Mouse (Mus musculus) intestine, postnatal 0 days (tissue): ENCODE measurements around the gene Eogt. TPM values are rescaled to one million over a fixed set of nuclear protein-coding genes. Genes with fewer than 3 reads are reported as not detected.
A peak's percentile ranks its signal among the peaks of the same experiment; 100 is the strongest.

ENCODE experiments used
- ATAC-seq: fragments of 200-750 bp; cut with Nextera tagmentation; 2 replicates; pipeline ENCODE4 v1.8.0; 2017; ENCODE audit warnings: mild to moderate bottlenecking, moderate TSS enrichment, moderate library complexity
- H3K27ac ChIP-seq: fragments of 300-500 bp; sonication (generic); 2 replicates; pipeline ENCODE4 v1.5.1; 2014; ENCODE audit warnings: mild to moderate bottlenecking, low read depth, low read length, moderate library complexity
- H3K27me3 ChIP-seq: fragments of 300-500 bp; sonication (generic); replicated peaks from 2 replicates; pipeline ENCODE4 v1.6.1; 2014; ENCODE audit warnings: low read length, mixed read lengths; ENCODE audit not compliant: control insufficient read depth, insufficient read depth
- H3K36me3 ChIP-seq: fragments of 300-500 bp; sonication (generic); 2 replicates; pipeline ENCODE4 v1.6.1; 2014; ENCODE audit warnings: mild to moderate bottlenecking, moderate library complexity; ENCODE audit not compliant: control insufficient read depth, insufficient read depth
- H3K4me1 ChIP-seq: fragments of 300-500 bp; sonication (generic); replicated peaks from 2 replicates; pipeline ENCODE4 v1.6.1; 2014; ENCODE audit warnings: antibody characterized with exemption, low read length, mixed read lengths; ENCODE audit not compliant: control insufficient read depth, insufficient read depth
- H3K4me2 ChIP-seq: fragments of 300-500 bp; sonication (generic); replicated peaks from 2 replicates; pipeline ENCODE4 v1.6.1; 2014; ENCODE audit warnings: low read depth, mild to moderate bottlenecking, moderate library complexity
- H3K4me3 ChIP-seq: fragments of 300-500 bp; sonication (generic); 2 replicates; pipeline ENCODE4 v1.5.1; 2014; ENCODE audit warnings: low read depth, low read length
- H3K9ac ChIP-seq: fragments of 300-500 bp; sonication (generic); 2 replicates; pipeline ENCODE4 v1.6.1; 2014; ENCODE audit warnings: mild to moderate bottlenecking, low read depth, low read length
- H3K9me3 ChIP-seq: fragments of 300-500 bp; sonication (generic); 2 replicates; pipeline ENCODE4 v1.6.1; 2016; ENCODE audit warnings: mixed run types; ENCODE audit not compliant: control insufficient read depth
- CTCF ChIP-seq: sonication (generic); IDR thresholded peaks from 2 replicates; pipeline ENCODE4 v1.5.1; 2016; ENCODE audit warnings: low read depth, mild to moderate bottlenecking, control low read depth, antibody characterized with exemption, moderate library complexity
- WGBS: fragments of 180-500 bp; shearing (Covaris S2); extraction: QIAGEN DNeasy Blood & Tissue Kit; methylation state at CpG from one replicate; pipeline ENCODE4 v1.1.7; 2014; 5-methylcytosine and 5-hydroxymethylcytosine counted together
- polyA plus RNA-seq: library from polyadenylated mRNA; unstranded; fragments of >200 nt; fragmentation: Nextera tagmentation; extraction: Ambion mirVana; gene quantifications from 2 replicates; pipeline ENCODE4 v1.2.1, GENCODE M21; 2015

Eogt gene
- 4.3 and 4.5 TPM in 2 replicates for polyA plus RNA-seq

GRCm38 (mm10) chr6:97148383-97149251 is at the start of gene Eogt:
Gene Eogt, minus strand, starts transcription at chr6:97149182.
- peak; percentile 80 for TF ChIP-seq CTCF
- Histone ChIP-seq H3K9ac (peak within 1 kb of the TSS; percentile 80), H3K4me3 (peak within 1 kb of the TSS; percentile 65), H3K27ac (peak within 1 kb of the TSS; percentile 86), H3K4me1 (peaks cover 3% of the 10 kb centered on the region), H3K4me2 (peak within 1 kb of the TSS; percentile 95), H3K36me3 (peaks cover 6% of the 10 kb centered on the region), H3K27me3 (no peaks in the 10 kb centered on the region), H3K9me3 (no peaks in the 10 kb centered on the region)
- under 1% methylated on average over 45 of the region's 56 CpGs for WGBS
- peak; percentile 85 for ATAC-seq

DNA sequence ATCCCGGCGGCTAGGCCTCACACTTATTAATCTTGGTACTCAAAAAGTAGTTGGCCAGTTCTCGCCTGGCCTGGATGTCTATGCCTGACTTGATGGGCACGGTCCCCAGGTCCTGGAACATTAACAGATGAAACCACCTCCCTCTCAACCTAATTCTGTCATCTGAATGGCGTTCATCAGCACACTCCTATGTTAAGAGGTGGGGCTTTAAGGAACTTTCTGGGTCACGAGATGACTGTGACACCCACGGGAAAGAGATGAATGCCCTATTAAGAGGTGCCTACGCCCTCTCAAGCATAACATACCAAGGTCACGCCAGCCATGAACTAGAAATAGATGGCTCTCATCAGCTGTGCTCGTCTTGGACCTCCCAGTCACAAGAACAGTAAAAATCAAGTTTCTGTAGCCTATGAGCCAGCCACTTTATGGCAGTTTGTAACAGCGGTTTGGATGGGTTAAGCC is 30.4 kb upstream of the Eogt start:
- Histone ChIP-seq H3K36me3 (peaks cover 9% of the 10 kb centered on the region; the same call in 1 of the 2 replicates), H3K27me3 (no peaks in the 10 kb centered on the region), H3K4me3 (peak overlapping the region; percentile 76), H3K27ac (peak overlapping the region; percentile 92), H3K4me1 (peaks cover 3% of the 10 kb centered on the region; the same call in 1 of the 2 replicates), H3K4me2 (peak overlapping the region; percentile 76), H3K9ac (peak overlapping the region; percentile 97), H3K9me3 (no peaks in the 10 kb centered on the region)
- no peak for TF ChIP-seq CTCF
- WGBS = 4% methylated on average over 11 of the region's 11 CpGs
- peak; percentile 61 for ATAC-seq

- ATAC-seq = peak; percentile 99
- under 1% methylated on average over 80 of the region's 80 CpGs for WGBS
- H3K4me2 ChIP-seq = peak within 1 kb of the TSS; percentile 76
- H3K4me3 ChIP-seq = peak within 1 kb of the TSS; percentile 76
- peak within 1 kb of the TSS; percentile 97 for H3K9ac ChIP-seq
- peaks cover 3% of the 10 kb centered on the region; the same call in 1 of the 2 replicates for H3K4me1 ChIP-seq
- H3K27ac ChIP-seq = peak within 1 kb of the TSS; percentile 92
- 0 out of 2 replicates have a peak, but pooled peaks have one; percentile 2 for TF ChIP-seq CTCF
- H3K36me3 ChIP-seq = peaks cover 9% of the 10 kb centered on the region; the same call in 1 of the 2 replicates
- no peaks in the 10 kb centered on the region for H3K27me3 ChIP-seq
- no peaks in the 10 kb centered on the region for H3K9me3 ChIP-seq
Observed at GRCm38 (mm10) chr6:97178491-97179366, 29.7 kb upstream of the Eogt start, which contains the start of gene Tmf1. Gene Tmf1, minus strand, starts transcription at chr6:97179122.

GRCm38 (mm10) chr6:97175716-97176115 is 26.7 kb upstream of the Eogt start:
- no peaks in the 10 kb centered on the region for H3K9me3 ChIP-seq
- H3K4me1 ChIP-seq = peaks cover 3% of the 10 kb centered on the region; the same call in 1 of the 2 replicates
- no peak overlapping the region for H3K4me2 ChIP-seq
- peaks cover 24% of the 10 kb centered on the region for H3K36me3 ChIP-seq
- H3K9ac ChIP-seq = no peak overlapping the region
- H3K27me3 ChIP-seq = no peaks in the 10 kb centered on the region
- WGBS = 67% methylated on average over 11 of the region's 11 CpGs
- ATAC-seq = no peak
- TF ChIP-seq CTCF = no peak
- H3K4me3 ChIP-seq = no peak overlapping the region
- no peak overlapping the region for H3K27ac ChIP-seq

DNA sequence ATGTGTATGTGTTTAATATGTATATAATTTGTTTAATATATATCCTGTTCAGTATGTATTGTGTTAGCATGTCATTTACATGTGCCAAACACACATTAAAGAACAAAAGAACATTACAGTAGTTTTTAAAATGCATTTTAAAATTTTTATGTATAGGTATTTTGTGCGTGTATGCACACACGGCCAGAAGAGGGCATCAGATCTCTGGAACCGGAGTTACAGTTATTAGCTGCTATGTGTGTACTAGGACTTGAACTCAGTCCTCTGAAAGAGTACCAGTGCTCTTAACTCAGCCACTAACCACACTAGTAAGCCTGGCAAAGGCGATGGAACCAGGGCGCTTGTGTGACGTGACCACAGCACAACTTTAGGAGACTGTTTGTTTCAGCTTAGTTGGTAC is 1.2 kb upstream of the Eogt start:
- H3K27ac ChIP-seq = no peak overlapping the region
- 82% methylated on average over 6 of the region's 6 CpGs for WGBS

More for the DNA sequence above, 1.2 kb upstream of the Eogt start:
- H3K9ac ChIP-seq = no peak overlapping the region
- H3K27me3 ChIP-seq = no peaks in the 10 kb centered on the region
- no peak overlapping the region for H3K4me3 ChIP-seq
- peaks cover 3% of the 10 kb centered on the region; the same call in 1 of the 2 replicates for H3K4me1 ChIP-seq
- ATAC-seq = no peak
- H3K9me3 ChIP-seq = no peaks in the 10 kb centered on the region
- H3K36me3 ChIP-seq = no peaks in the 10 kb centered on the region; the same call in none of the 2 replicates
- peak; percentile 48 for TF ChIP-seq CTCF
- no peak overlapping the region for H3K4me2 ChIP-seq
